Mouse (Mus musculus): ENCODE data around the gene Ung.

DNA sequence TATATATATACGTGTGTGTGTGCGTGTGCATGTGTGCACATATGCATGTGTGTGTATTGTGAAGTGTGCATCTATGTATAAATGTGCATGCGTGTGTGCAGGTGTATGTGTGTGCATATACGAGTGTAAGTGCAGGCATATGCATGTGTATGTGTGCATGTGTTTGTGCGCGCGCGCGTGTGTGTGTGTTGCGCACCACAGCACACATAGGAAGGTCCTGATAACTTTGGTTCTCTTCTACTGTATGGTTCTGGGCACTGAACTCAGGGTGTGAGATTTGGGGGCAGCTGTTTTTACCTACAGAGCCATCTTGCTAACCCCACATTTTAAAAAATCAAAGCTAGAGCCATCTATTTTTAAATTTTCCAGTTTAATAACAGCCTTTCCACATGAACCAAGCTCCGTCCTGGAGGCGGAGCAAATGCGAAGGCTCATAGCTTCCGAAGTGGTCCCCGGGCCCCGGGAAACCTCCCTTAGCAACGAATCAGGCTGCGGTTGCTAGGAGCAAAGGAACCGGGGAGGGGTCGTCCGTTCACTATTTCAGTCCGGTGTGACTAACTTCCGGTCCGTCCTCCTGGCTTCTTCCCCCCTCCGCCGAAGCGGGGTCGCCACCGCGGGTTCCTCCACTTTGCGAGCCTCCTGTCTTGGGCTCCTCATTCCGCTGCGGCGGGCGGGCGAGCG, 30.3 kb upstream of the Ung start:
- TF ChIP-seq CTCF (IDR thresholded peaks at IDR 0.05; ENCODE audit: low read depth, low read length) (no peak), POLR2A (IDR thresholded peaks at IDR 0.05; ENCODE audit: extremely low read depth, insufficient read depth, low read length) (no peak)

All from liver, adult 2 months (tissue).